Mouse (Mus musculus) liver, embryonic 16.5 days (tissue): Measurements from ENCODE around the gene Ntng1. TPM values are rescaled to one million over a fixed set of nuclear protein-coding genes. Genes with fewer than 3 reads are reported as not detected.

ENCODE experiments used
- ATAC-seq: fragments of 200-750 bp; cut with Nextera tagmentation; 2 replicates; pipeline ENCODE4 v1.8.0; 2017; ENCODE audit warnings: low read depth, mild to moderate bottlenecking, moderate number of reproducible peaks, moderate library complexity
- H3K27ac ChIP-seq: fragments of 300-500 bp; sonication (generic); 2 replicates; pipeline ENCODE4 v1.5.1; 2014; ENCODE audit warnings: mild to moderate bottlenecking, low read length
- H3K27me3 ChIP-seq: fragments of 300-500 bp; sonication (generic); 2 replicates; pipeline ENCODE4 v1.6.1; 2014; ENCODE audit warnings: low read depth, low read length, mixed read lengths; ENCODE audit not compliant: control insufficient read depth, insufficient read depth
- H3K36me3 ChIP-seq: fragments of 300-500 bp; sonication (generic); 2 replicates; pipeline ENCODE4 v1.6.1; 2014; ENCODE audit warnings: mild to moderate bottlenecking; ENCODE audit not compliant: control insufficient read depth, insufficient read depth
- H3K4me1 ChIP-seq: fragments of 300-500 bp; sonication (generic); 2 replicates; pipeline ENCODE4 v1.6.1; 2014; ENCODE audit warnings: low read depth, low read length, mixed read lengths; ENCODE audit not compliant: control insufficient read depth
- H3K4me2 ChIP-seq: fragments of 300-500 bp; sonication (generic); 2 replicates; pipeline ENCODE4 v1.6.1; 2014; ENCODE audit warnings: low read depth, low read length, mixed read lengths
- H3K4me3 ChIP-seq: fragments of 300-500 bp; sonication (generic); 2 replicates; pipeline ENCODE4 v1.5.1; 2014; ENCODE audit warnings: low read depth, mild to moderate bottlenecking, low read length
- H3K9ac ChIP-seq: fragments of 300-500 bp; sonication (generic); 2 replicates; pipeline ENCODE4 v1.6.1; 2014; ENCODE audit warnings: low read depth, low read length
- H3K9me3 ChIP-seq: fragments of 300-500 bp; sonication (generic); replicated peaks from 2 replicates; pipeline ENCODE4 v1.6.1; 2016; ENCODE audit warnings: low read length; ENCODE audit not compliant: control insufficient read depth
- WGBS: fragments of 180-500 bp; shearing (Covaris S2); extraction: QIAGEN DNeasy Blood & Tissue Kit; methylation state at CpG from one replicate; pipeline ENCODE4 v1.1.7; 2014; ENCODE audit not compliant: insufficient replicate concordance; 5-methylcytosine and 5-hydroxymethylcytosine counted together
- polyA plus RNA-seq: library from polyadenylated mRNA; unstranded; fragments of >200 nt; fragmentation: Nextera tagmentation; extraction: Ambion mirVana; gene quantifications from 2 replicates; pipeline ENCODE4 v1.2.1, GENCODE M21; 2015

Ntng1 gene
- polyA plus RNA-seq, result 0.04 TPM in 1 of 2 replicates, not detected in the other

- H3K4me1 ChIP-seq, result no peaks in the 10 kb centered on the region
- H3K4me3 ChIP-seq, result peak within 1 kb of the TSS; percentile 52
- under 1% methylated on average over 52 of the region's 52 CpGs for WGBS
- no peak within 1 kb of the TSS for H3K9ac ChIP-seq
- H3K36me3 ChIP-seq, result no peaks in the 10 kb centered on the region
- H3K9me3 ChIP-seq, result no peaks in the 10 kb centered on the region
- H3K27me3 ChIP-seq, result peaks cover 31% of the 10 kb centered on the region
- H3K4me2 ChIP-seq, result peak within 1 kb of the TSS; percentile 66
- ATAC-seq, result no peak
- no peak within 1 kb of the TSS for H3K27ac ChIP-seq
Measured at GRCm38 (mm10) chr3:110143206-110144061, at the start of gene Ntng1. TSS of gene Ntng1 (minus strand) at chr3:110144011.

GRCm38 (mm10) chr3:110187401-110187948, 43.7 kb upstream of the Ntng1 start:
- H3K4me2 ChIP-seq, result no peak overlapping the region
- 58% methylated on average over 5 of the region's 5 CpGs for WGBS
- H3K36me3 ChIP-seq, result no peaks in the 10 kb centered on the region
- no peak overlapping the region for H3K27ac ChIP-seq
- no peaks in the 10 kb centered on the region for H3K9me3 ChIP-seq
- H3K4me3 ChIP-seq, result no peak overlapping the region
- no peak for ATAC-seq
- no peak overlapping the region for H3K9ac ChIP-seq
- H3K4me1 ChIP-seq, result no peaks in the 10 kb centered on the region
- H3K27me3 ChIP-seq, result no peaks in the 10 kb centered on the region

DNA sequence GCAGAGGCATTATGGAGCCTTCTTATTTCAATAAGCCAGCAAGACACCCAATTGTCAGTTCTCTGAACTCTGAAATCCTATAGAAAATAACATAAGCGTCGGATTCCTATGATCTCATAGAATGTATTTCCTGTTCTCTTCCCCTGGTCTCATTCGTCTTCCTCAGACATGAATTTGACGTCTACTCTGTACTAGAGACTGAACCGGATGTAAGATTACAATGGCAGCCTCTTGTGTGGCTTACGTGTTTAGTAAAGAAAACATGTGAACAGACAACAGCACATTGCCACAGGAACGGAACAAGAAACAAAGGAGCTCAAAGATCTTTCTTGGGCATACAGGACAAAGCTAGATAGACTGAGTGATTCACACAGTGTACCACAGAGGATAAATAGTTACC, 5.3 kb upstream of the Ntng1 start:
- Histone ChIP-seq H3K4me2 (no peak overlapping the region), H3K27me3 (peaks cover 8% of the 10 kb centered on the region), H3K4me3 (no peak overlapping the region), H3K9ac (no peak overlapping the region), H3K36me3 (no peaks in the 10 kb centered on the region), H3K9me3 (no peaks in the 10 kb centered on the region), H3K27ac (no peak overlapping the region), H3K4me1 (no peaks in the 10 kb centered on the region)
- no peak for ATAC-seq
- 43% methylated on average over 7 of the region's 7 CpGs for WGBS

DNA sequence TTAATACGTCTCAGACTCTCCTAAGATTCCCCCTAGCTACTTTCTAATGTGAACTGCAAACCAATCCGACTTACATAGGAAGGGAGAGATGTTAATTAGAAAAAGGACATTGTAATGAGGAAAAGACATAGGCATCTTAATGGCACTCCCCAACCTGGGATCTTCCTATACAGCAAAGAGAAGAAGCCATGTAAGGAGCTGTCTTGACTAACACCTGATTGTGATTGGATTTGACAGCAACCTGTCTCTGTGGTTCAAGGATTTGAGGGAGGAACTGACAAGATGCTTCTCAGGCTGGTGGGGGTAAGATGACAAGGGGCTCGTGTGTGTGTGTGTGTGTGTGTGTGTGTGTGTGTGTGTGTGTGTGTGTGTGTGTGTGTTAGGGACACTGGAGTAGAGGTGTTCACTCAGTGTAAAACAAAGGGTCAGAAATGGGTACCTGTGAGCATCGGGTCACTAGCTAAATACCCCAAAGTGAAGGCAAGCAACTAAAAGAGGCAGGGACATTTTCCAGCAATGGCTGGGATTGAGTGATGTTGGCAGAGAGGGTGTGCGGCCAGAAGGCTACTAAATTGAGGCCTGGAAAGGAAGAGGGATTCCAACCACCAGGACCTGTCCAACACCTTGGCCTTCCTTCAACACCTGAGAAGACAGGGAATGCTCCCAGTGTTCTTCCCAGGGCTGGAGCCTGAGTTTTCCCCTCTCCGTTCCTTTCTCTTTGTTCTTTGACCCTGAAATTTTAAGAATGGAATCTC, 667 bp upstream of the Ntng1 start:
- H3K9ac ChIP-seq, result no peak overlapping the region
- ATAC-seq, result no peak
- H3K4me3 ChIP-seq, result no peak overlapping the region
- H3K27ac ChIP-seq, result no peak overlapping the region
- no peaks in the 10 kb centered on the region for H3K4me1 ChIP-seq
- peaks cover 31% of the 10 kb centered on the region for H3K27me3 ChIP-seq
- 34% methylated on average over 6 of the region's 6 CpGs for WGBS
- no peaks in the 10 kb centered on the region for H3K9me3 ChIP-seq
- H3K36me3 ChIP-seq, result no peaks in the 10 kb centered on the region
- H3K4me2 ChIP-seq, result no peak overlapping the region

DNA sequence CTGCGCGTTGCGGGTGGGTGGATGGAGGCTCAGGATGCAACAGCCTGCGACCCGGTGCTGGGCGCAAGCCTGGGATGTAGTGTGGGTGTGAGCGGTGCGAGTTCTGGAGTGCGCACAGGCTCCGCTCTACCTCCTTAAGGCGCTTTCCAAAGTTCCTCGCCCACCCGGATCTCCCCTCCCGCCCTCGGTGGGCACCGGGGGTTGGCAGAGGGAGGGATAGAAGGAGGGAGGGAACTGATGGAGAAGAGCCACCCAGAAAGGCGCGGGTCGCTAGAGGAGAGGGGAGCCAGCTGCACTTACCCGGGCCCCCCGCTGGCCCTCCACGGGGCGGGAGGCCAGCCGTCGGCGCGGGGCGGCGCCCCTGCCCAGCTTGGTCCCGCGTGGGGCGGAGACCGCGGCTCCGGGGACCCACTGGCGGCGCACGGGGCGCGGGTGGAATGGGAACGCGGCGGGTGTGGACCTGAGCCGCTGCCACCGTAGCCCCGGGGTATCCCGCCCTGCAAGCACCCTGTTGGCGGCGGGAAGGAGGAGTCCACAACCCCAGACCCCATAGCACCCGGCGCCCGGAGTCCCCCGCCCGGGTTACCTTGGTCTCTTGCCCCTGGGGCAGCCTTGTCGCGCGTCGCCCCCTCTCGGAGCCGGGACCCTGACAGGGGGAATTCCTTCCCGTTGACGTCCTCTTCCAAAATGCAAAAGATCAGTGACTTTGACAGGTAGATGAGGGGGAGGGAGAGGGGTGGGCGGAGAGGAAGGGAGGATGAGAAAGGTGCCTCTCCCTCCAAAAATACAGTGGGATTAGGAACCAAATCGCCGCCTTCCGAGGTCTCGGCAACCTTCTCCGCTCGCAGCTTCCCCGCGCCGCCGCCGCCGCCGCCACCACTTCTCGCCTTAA, 1.3 kb downstream of the Ntng1 start:
- Histone ChIP-seq H3K27ac (no peak overlapping the region), H3K9me3 (no peaks in the 10 kb centered on the region), H3K36me3 (no peaks in the 10 kb centered on the region), H3K4me2 (peak overlapping the region; percentile 66), H3K9ac (no peak overlapping the region), H3K27me3 (peaks cover 31% of the 10 kb centered on the region), H3K4me3 (peak overlapping the region; percentile 52), H3K4me1 (no peaks in the 10 kb centered on the region)
- WGBS, result under 1% methylated on average over 73 of the region's 77 CpGs
- ATAC-seq, result no peak

GRCm38 (mm10) chr3:110141351-110142302, 2.2 kb downstream of the Ntng1 start:
- Histone ChIP-seq H3K9me3 (no peaks in the 10 kb centered on the region), H3K4me2 (peak overlapping the region; percentile 66), H3K27me3 (peaks cover 31% of the 10 kb centered on the region), H3K4me3 (peak overlapping the region; percentile 52; the same call in 1 of the 2 replicates), H3K9ac (no peak overlapping the region), H3K27ac (no peak overlapping the region), H3K4me1 (no peaks in the 10 kb centered on the region), H3K36me3 (no peaks in the 10 kb centered on the region)
- no peak for ATAC-seq
- WGBS, result 1% methylated on average over 13 of the region's 13 CpGs

DNA sequence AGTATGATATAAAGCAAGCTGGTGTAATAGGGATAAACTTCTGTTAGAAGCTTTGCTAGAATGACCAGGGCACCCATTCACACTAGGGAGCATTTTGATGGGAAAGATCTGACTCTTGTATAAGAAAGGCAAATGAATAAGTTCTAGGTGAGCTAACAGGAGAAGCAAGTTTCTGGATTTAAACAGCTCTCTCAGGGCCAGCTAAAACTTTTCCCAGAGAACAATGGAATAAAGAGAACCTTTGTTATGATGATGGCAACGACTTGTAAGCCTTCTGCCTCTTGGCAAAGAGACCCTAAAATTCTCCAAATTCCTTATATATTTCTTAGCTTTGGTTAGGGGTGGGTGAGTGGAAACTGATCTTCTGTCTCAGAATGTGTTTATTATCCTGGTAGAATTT, 7.7 kb downstream of the Ntng1 start:
- no peaks in the 10 kb centered on the region for H3K4me1 ChIP-seq
- no peak overlapping the region for H3K9ac ChIP-seq
- no peak overlapping the region for H3K27ac ChIP-seq
- H3K4me3 ChIP-seq, result no peak overlapping the region
- no peaks in the 10 kb centered on the region for H3K36me3 ChIP-seq
- no peaks in the 10 kb centered on the region for H3K27me3 ChIP-seq
- WGBS, result 4% methylated on average over 1 of the region's 1 CpGs
- no peaks in the 10 kb centered on the region for H3K9me3 ChIP-seq
- ATAC-seq, result no peak
- H3K4me2 ChIP-seq, result no peak overlapping the region

DNA sequence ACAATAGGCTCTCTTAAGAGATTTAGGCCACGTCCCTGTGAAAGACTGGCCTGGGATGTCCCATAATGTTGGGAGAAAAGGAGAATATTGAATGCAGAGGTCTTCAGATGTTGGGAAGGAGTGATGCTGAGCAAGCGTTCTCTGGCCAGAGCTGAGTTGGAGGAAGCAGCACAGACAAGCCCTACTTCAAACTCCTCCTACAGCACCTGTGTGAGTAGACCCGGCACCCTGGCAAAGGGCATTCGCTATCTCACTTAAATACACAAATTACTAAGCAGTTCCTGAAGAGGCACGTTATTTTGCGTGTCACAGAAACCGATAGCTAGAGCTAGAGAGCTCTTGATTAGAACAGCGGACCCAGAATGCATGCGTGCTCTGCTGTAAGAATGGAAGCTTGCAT, 10.7 kb downstream of the Ntng1 start:
- no peak overlapping the region for H3K27ac ChIP-seq
- H3K9ac ChIP-seq, result no peak overlapping the region
- H3K27me3 ChIP-seq, result no peaks in the 10 kb centered on the region
- WGBS, result 68% methylated on average over 9 of the region's 9 CpGs
- H3K4me3 ChIP-seq, result no peak overlapping the region
- H3K4me1 ChIP-seq, result no peaks in the 10 kb centered on the region
- ATAC-seq, result no peak
- H3K4me2 ChIP-seq, result no peak overlapping the region
- H3K36me3 ChIP-seq, result no peaks in the 10 kb centered on the region
- H3K9me3 ChIP-seq, result no peaks in the 10 kb centered on the region
